Mouse (Mus musculus): ENCODE data around the gene Gm10638. TPM values are rescaled to one million over a fixed set of nuclear protein-coding genes. Genes with fewer than 3 reads are reported as not detected.

Gm10638 gene
- polyA plus RNA-seq (2014; fragmentation: Illumina TruSeq; extraction: RNeasy Lipid Tissue Mini Kit (QIAGEN cat#74804); ENCODE audit: low read depth, low replicate concordance): not detected

GRCm38 (mm10) chr8:86745221-86745934 is at the start of gene Gm10638, which contains the start of gene Siah1a:
Gene Gm10638 (plus strand): TSS chr8:86745699.
Gene Siah1a (minus strand): TSS chr8:86745934.

Other genes starting within 250 kb of the Gm10638 start
- gene Abcc12, start 165.0 kb upstream of the Gm10638 start, polyA plus RNA-seq (2014; fragmentation: Illumina TruSeq; extraction: RNeasy Lipid Tissue Mini Kit (QIAGEN cat#74804); ENCODE audit: low read depth, low replicate concordance): not detected
- gene Lonp2, start 121.7 kb upstream of the Gm10638 start, polyA plus RNA-seq (2014; fragmentation: Illumina TruSeq; extraction: RNeasy Lipid Tissue Mini Kit (QIAGEN cat#74804); ENCODE audit: low read depth, low replicate concordance): 59.6 TPM
- 49.4 TPM for gene Siah1a, start 235 bp downstream of the Gm10638 start, polyA plus RNA-seq (2014; fragmentation: Illumina TruSeq; extraction: RNeasy Lipid Tissue Mini Kit (QIAGEN cat#74804); ENCODE audit: low read depth, low replicate concordance)
- gene N4bp1, start 139.6 kb downstream of the Gm10638 start, polyA plus RNA-seq (2014; fragmentation: Illumina TruSeq; extraction: RNeasy Lipid Tissue Mini Kit (QIAGEN cat#74804); ENCODE audit: low read depth, low replicate concordance): 23.2 TPM